Mouse (Mus musculus) layer of hippocampus, postnatal 14 days (tissue): ENCODE results near the gene Adgrl4. TPM values are rescaled to one million over a fixed set of nuclear protein-coding genes. Genes with fewer than 3 reads are reported as not detected.

Experiments used
- DNase-seq, 2 experiments: peaks; one replicate each; pipeline ENCODE4 v3.0.0; 2021 to 2022; ENCODE audit warnings: low spot score in 2 of 2, mixed read lengths in 1 of 2
- total RNA-seq, 2 experiments: library from RNA; stranded (reverse); gene quantifications; 2 replicates each; pipeline ENCODE4 v1.2.3; 2021

Adgrl4 gene
- total RNA-seq, 2 experiments from 2014 or later, result 26.1 to 28.0 TPM

DNA sequence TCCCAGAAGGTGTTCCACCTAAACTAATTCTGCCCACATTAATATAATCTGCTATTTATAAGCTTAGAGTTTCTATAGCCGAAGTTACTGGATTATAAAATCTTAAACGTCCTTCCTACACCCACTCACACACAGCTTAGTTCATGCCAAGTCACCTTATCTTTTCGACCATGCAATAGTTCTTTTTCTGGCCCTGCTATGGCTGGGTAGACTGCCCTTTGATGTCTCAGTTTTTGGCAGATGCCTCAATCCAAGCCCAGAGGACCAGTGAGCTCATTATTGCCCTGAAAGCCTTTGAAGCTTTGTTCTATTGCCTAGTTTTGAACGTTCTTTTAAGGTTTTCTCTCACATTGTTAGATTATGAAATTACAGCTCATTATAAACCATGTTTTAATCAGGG is 27.5 kb downstream of the Adgrl4 start:
- no peak for DNase-seq

DNA sequence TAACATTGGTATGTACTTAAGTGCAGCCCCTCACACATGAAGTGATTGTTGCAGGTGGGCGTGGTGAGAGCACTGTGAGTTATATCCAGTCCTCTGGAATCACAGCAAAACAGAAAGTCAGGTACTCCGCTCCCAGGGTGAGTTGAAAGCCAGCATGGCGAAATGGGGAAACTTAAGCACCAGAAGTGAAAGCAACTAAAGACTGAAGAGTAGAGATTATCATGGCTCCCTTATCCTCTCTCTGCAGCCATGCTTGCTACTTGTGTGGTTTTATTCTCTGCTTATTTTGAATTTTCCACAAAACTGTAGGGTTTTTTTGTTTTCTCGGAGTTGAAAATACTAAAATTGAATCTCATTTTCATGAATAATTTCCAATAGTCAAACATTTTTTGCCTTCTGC is 51.2 kb downstream of the Adgrl4 start:
- DNase-seq, result no peak

DNA sequence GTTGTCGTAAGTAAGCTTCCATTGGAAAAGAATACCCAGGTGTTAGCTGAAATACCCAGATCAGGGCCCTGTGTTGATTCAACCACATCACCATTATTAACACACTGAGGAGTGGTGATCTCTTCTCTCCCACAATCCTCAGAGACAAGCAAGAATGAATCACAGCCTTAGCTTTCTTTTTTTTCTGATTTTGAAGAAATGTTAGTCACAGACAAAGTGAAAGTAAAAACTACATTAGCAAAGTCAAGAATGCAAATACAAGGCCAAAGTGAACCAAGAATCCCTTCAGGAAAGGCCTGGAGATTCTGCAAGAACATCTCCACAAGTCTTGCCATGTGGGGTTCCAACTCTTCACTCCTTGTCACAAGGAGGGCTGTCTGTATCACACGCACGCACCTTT is 67.9 kb downstream of the Adgrl4 start:
- no peak for DNase-seq

DNA sequence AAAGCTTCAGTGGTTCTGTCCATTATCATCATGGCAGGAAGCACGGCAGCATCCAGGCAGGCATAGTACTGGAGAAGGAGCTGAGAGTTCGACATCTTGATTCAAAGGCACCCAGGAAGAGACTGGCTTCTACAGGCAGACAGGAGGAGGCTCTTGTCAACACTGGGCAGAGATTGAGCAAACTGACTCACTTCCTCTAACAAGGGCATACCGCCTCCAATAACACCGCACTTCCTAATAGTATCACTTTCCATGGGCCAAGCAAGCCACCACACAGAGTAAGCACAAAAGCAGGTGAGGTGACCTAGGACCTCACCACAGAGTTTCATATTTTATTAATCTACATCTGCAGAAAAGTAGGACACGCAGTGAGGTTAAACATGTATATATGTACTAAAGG is 73.5 kb downstream of the Adgrl4 start:
- DNase-seq, result no peak

DNA sequence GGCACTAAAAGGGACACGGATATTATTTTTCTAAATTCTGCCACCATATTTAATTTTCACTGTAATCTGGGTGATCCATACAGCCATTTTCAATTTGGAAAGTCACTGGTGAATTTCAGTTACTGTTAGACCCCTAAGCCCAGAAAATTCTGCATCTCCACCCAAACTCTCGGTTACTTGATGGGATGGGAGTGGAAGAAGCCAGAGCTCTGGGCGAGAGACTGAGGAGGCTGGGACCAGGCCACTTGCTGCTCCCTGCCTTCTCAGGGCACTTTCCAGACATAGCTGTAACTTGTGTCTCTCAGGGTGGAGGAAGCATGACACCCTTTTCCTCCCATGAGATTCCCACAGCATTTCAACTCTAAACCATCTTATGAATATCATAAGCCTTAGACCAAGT is 109.5 kb downstream of the Adgrl4 start:
- DNase-seq, result no peak

DNA sequence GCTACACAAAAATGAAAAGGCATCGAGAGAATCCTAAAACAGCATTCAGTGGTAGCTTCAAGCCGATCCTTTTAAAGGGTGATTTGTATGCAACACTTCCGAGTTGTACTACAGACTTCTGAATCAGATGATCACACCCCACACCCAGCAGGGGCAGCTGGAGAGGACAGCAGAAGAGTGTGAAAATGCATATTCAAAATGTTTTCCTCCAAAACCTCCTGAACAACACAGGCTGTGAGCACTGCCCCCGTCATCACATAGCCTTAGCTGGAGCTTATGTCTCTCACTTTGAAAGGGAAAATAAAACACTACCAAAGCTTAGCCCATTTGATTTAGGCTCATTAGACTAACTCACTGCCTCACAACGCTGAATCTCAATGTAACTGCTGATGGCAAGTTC is 113.3 kb downstream of the Adgrl4 start:
- DNase-seq, result peak in 1 of 2 experiments; percentile 7

DNA sequence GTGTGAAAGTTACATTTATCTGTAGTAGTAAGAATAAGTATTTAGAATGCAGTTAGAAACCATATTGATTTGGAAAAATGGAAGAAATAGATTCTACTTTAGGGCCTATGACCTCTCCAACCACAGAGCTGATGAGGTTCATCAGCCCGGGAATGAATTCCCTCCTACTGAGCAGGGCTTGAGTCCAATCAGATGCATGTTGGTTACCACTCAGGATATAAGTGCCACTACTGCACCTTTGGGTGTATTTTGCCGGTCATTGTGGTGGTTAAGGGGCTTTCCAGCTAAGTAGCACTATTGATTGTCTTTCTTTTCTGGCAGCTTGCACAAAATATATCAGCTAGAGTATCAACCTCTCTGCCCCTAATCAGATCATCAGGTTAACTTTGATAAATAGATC is 118.9 kb downstream of the Adgrl4 start:
- DNase-seq, result no peak

DNA sequence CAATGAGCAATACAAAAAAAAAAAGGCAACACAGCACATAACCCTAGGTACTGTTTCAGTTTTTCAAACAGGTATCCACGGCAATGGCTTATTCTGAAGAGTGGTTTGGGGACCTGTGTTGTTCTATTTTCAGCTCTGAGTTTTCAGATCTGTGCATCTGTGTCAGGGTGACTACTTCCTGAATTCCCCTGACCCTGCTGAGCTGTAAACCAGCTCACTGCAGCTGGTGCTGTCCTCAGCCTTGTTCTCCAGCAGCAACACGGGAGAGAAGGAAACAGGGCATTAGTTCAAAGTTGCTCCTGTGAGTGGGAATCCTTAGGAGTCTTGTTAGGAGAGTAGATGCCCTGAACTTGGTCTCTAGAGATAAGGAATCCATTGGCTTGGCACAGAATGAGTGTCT is 119.4 kb downstream of the Adgrl4 start:
- DNase-seq, result no peak

DNA sequence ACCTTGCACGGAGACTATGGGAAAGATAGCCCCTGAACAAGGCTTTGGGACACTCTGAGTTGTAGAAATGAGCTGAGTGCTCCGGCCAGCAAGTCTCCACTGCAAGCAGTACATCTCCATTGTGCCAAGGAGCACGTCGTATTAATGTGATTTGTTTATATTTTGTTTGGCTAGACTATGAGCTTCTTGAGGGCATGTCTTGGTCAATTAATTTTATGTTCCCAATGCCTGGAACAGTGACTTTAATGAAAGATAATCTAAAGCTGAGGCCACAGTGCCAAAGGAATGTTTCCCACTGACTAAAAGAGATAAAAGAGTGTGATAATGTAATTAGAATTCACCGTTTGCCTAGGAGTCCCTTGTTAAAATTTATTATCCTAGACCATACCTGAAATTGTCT is 119.9 kb downstream of the Adgrl4 start:
- no peak for DNase-seq

DNA sequence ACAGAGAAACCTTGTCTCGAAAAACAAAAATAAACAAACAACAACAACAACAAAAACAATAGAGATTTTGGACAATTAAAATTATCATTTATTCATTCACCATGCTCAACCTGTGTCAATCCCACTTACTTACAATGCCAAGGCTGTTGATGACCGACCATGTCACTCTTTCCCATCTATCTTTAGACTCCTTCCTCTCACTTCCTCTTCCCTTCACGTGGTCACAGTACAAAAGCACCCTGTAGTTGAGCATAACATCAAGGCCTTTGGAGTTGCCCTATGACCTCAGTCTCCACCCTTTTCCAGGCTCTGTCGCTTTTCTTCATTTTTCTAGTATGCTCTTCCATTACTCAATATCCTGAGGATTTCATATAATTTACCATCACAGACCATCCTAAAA is 120.7 kb downstream of the Adgrl4 start:
- DNase-seq, result no peak

DNA sequence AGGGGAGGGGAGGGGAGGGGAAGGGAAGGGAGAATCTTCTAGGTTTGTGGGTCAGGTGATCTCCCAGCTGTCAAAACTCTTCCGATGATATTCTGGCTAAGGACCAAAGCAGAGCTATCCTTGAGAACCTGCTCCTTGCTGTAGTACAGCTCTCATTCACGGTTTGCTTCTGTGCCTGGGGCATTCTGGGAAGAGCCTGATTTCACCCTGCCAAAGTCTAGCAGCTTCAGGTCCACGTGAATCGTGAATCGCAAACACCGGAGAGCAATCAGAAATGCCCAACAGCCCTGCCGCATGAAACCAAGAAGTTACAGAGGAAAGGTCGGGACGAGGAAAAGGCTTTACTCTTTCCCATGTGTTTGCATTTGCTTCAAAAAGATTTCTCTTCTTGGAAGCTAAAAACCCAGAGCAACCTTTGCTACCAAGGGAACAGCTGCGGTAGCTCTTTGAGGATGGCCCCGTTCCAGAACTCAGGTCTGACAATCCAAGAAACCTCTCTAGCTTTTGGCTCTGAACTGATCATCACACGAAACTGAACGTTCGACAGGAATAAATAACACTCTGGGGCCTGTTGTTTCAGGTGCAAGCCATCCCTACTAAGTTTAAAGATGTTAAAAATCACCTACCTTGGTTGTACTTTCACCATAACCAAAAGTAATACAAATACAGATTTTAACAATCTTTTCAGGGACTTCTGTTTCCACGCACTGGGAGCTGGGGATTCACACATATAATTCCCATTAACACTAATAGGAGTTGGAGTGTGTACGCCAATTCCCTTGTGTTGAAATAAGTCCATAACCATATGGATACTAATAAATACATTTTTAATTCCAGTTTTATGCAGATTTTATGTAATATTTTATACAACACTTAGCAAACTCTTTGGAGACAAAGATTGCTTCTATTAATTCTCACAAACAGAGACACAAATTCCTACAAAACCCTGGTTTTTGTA is 128.3 kb downstream of the Adgrl4 start:
- no peak for DNase-seq

DNA sequence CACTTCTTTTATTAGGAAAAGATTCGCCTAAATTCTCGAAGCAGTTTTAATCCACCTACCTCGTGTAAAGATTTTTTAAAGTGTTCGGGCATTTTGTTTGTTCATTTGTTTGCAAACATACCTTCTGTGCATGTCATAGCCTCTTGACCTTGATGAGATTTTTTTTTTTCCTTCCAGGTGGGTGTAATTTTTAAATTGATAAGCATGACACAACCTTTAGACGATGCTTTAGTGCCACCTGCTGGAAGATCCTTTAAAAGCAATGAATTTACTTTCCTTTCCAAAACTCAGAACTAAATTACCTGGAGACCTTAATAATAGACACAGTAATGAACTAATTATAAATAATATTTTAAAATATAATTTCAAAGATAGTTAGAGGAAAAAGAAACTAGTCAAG is 128.9 kb downstream of the Adgrl4 start:
- DNase-seq, result peak in 1 of 2 experiments; percentile 54

DNA sequence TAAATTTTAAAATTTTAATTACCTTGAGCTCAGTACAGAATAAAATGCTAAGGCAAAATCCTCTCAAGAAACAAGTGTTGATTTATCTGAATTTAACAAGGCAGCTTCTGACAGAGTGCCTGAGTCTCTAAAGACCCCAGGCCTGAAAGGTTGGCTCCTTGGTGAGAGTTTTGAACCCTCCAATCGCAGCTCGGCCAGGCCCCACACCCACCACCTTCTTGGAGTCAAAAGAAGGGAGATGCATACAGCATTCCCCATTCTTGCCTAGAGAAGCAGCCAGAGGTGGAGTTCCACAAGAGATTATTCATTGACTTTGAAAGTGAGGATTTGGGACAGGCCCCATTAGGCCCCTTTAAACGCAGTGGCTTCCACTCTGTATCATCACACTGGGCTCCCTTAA is 129.9 kb downstream of the Adgrl4 start:
- DNase-seq, result no peak

DNA sequence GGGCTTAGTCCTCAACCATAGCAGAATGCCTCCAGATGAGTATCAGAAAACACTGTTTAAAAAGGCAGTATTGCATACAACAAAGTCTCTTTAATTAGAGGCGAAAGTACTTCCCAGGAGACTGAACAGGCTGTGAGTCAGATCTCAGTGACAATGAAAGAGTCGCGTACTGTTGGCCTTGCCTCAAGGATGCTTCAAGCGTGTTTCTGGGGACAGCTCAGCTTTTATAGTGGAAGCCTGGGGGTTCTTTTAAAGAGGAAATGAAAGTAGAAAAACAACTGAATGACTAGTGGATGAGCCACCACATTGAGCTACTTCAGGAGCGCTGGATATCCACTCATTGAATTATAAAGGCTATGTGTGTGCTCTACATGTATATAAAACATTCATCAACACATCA is 134.4 kb downstream of the Adgrl4 start:
- no peak for DNase-seq

DNA sequence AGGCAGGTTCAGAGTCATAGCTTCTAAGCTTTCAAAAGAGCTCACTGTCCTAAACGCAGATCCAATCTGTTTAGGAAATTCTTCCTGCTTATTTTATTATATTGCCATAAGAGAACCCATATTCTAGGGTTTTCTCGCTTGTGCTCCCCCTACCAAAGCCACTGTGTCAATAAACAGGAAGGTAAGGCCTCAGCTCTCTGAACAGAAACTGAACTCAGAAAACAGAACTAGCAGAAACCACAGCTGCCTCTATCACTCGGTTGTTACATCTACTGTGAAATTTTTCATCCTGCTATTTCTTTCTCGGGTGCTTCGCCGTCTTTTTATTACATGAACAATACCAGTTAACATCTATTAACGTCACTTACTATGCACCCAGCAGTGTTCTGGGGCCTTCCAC is 137.6 kb downstream of the Adgrl4 start:
- DNase-seq, result no peak

DNA sequence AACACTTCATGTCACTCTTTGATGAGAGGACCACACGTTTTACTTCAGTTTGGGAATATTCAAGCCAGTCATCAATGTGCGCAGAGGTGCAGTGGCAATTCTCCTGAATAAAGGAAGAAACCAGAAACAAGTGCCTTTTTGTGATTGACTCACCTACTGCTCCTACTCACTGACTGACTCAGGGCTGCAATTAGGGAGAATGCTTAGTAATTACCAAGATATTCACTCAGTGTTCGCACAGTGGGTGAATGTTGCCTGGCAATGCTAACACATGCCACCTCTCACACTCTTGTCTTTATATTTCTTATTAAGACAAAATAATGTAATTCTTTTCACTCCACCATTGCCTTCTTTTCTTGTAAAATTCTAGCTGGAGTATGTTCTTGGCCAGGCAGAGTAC is 138.5 kb downstream of the Adgrl4 start:
- no peak for DNase-seq

DNA sequence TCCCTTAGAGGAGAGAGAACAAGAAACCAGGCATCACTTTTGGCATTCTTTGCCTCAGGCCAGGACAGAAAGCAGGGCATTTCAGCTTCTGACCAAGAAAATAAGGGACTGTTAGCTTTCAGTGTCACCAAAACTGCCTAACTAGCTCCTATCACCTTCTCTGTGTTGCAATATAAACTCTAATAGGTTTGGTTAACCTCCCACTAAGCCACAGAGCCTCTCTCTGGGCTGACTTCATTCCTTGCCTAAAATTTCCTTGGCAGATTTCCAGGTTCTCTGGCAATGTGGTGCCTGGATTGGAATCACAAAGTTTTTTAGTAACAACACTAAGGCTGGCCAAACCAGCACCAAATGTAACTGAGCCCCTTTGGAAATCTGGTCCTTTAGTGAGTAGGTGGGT is 154.2 kb downstream of the Adgrl4 start:
- no peak for DNase-seq
